Mouse (Mus musculus) thymus, postnatal 25 days (tissue): ENCODE data around the gene Col25a1.
A peak's percentile ranks its signal among the peaks of the same experiment; 100 is the strongest.

Experiments
- DNase-seq: peaks from one replicate; pipeline ENCODE4 v3.0.0; 2022

Col25a1 gene

GRCm38 (mm10) chr3:130131201-130131600 lies at the start of gene Col25a1:
Gene Col25a1, plus strand, starts transcription at chr3:130131501.
- no peak for DNase-seq

GRCm38 (mm10) chr3:130083312-130083711 lies 48.0 kb upstream of the Col25a1 start:
- no peak for DNase-seq

- no peak for DNase-seq
Observed at GRCm38 (mm10) chr3:130086372-130087080, 44.8 kb upstream of the Col25a1 start.

- DNase-seq, result no peak
Observed at GRCm38 (mm10) chr3:130087466-130087865, 43.8 kb upstream of the Col25a1 start.

DNA sequence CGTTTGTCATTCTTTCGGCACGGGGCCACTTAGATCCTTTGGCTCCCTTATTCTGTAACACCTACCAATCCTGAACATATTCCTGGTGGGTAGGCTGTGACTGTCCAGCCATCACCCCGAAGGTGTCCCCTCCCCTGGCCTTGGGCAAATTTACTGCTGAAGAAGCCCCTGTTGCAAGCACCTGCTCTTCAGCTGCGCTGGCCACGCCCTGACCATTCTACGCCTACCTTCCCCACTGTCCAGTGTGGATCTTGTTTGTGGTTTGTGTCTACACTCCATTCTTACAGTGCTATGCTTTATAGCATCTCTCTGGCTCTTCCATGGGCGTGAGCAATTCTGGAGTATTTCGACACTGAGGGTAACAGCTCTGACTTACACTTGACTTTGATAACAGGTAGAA lies 42.6 kb upstream of the Col25a1 start:
- DNase-seq, result no peak

DNA sequence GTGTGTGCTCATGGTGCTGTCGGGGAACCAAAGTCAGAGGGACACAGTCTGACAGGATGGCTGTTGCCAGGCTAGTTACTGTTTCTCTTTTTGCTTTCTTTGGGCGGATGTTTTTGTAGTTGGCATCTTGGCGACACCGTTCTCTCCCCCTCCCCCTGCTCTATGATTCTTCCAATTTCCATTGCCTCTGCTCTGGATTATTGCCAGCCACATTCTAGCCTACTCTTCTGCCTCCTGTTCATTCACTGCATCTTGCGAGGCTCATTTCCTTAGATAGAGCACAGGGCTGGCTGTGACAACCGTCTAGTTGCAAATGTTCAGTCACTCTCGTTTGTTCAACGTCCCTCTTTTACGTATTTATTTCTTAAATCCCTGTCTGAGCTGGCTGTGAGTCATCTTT lies 40.8 kb upstream of the Col25a1 start:
- DNase-seq, result no peak

- DNase-seq, result no peak
Observed at GRCm38 (mm10) chr3:130094125-130094704, 37.1 kb upstream of the Col25a1 start.

DNA sequence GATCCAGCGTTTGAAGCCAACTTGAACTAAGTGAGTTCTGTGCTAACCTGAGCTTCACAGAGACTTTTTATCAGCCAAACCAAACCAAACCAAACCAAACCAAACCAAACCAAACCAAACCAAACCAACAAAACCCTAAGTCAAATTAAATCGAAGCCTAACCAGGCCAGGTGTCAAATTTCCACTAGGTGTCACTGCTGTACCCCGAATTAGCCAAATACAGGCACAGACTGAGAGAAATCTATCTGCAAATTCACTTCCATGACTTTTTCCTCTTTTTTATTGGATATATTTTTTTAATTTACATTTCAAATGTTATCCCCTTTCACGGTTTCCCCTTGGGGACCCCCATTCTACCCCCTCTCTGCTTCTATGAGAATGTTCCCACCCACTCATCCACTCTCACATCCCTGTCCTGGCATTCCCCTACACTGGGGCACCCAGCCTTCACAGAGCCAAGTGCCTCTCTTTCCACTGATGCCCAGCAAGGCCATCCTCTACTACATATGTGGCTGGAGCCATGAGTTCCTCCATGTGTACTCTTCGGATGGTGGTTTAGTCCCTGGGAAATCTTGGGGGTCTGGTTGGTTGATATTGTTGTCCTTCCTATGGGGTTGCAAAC lies 36.0 kb upstream of the Col25a1 start:
- peak; percentile 15 for DNase-seq

GRCm38 (mm10) chr3:130103486-130103885 lies 27.8 kb upstream of the Col25a1 start:
- DNase-seq, result peak; percentile 36

GRCm38 (mm10) chr3:130104471-130104870 lies 26.8 kb upstream of the Col25a1 start:
- no peak for DNase-seq

DNA sequence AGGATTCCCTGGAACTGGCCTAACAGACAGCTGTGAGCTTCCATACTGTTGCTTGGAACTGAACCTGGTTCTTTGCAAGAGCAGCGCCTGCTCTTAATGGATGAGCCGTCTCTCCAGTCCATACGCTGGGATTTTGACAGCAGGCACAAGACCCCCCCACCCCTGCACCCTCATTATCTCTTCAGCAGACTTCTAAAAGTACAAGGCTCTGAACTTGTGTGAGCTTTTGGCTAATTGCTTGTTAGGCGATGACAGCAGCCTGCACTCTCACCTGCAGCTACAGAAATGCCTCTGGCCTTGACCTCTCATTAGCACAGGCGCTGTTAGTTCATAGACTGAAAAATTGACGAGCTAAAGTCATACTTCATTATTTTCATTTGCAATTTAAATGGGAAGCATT lies 14.4 kb upstream of the Col25a1 start:
- no peak for DNase-seq

DNA sequence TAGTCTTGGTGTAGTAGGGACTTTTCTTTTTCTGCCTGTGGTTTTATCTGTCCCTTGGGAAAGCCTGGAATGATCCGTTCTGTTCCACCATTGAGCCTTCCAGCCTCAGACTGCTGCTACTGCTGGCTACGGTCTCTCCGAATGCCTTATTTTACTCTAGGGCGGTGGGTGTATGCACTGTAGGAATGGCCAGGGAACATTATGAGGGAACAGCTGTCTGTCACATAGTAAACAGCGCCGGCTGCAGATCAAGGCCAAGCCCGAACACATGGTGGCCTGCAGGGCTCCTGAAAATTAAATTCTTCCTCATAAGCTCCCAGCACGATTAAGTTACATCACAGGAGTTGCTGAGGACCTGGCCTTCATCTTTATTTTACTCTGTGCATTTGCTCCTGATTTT lies 3.5 kb upstream of the Col25a1 start:
- DNase-seq, result no peak

DNA sequence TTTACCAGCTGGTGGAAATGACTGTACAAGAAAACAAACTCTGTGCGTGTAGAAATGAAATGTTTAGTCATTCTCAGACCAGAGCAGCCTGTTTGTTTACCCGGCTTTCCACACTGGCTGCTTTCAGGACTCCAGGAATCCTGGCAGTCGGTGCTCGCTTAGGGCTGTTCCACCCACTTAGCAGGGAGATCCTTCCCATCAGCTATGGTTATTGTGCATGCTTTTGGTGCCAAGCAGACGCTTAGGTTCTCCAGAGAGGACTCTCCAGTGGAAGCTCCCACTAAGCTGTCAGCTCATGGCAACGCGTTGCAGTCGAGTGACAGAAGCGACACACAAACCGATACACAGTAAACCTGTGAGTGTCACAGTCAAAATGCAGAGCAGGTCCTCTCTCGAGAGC lies 2.7 kb upstream of the Col25a1 start:
- no peak for DNase-seq

DNA sequence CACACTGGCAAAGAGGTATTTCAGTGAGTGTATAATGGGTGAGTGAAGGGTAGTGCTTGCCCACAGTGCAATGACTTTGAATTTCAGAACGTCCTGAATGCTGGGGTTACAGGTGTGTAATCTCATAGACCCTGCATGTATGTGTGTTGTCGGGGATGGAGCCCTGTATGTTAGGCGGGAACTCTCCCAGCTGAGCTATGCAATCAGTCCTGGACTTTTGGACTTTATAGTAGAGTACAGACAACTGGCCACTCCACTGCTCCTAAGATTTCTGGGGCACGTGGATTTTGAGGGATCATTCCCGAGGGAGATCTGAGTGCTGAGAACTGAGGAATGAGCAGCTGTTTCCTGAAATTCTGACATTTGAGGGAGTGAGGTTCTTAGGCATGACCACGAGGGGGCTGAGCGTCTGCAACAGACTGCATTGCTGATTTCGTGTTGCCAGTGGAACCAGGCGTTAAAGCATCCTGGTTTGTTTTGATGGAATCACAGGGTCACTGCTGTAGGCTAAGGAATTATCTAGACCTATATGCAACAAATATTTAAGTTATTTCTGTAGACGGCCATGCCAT lies 1.6 kb upstream of the Col25a1 start:
- DNase-seq, result no peak

- DNase-seq, result no peak
Observed at GRCm38 (mm10) chr3:130137204-130137603, 5.9 kb downstream of the Col25a1 start.

GRCm38 (mm10) chr3:130137640-130138039 lies 6.3 kb downstream of the Col25a1 start:
- no peak for DNase-seq

- no peak for DNase-seq
Observed at GRCm38 (mm10) chr3:130145874-130146273, 14.6 kb downstream of the Col25a1 start.

DNA sequence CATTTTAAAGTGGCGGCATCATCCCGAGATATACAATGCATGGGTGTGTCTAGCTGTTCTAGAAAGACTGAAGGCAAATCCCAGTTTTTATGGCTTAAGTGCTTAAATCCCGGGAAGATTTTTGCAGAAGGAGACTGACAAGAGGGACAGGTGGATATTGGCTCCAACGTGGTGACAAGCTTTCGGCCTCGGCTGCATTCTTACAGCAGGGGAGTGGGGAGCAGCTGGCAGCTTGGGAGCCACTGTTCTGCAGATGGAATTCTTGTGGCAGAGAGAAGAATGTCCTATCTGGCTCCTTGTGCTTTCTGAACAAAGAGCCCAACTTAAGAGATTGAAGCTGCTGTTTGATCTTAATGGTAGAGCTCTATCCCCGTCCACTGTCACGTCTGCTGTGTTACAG lies 16.5 kb downstream of the Col25a1 start:
- DNase-seq, result no peak

- DNase-seq, result no peak
Observed at GRCm38 (mm10) chr3:130149180-130149579, 17.9 kb downstream of the Col25a1 start.

- no peak for DNase-seq
Observed at GRCm38 (mm10) chr3:130153117-130153516, 21.8 kb downstream of the Col25a1 start.

DNA sequence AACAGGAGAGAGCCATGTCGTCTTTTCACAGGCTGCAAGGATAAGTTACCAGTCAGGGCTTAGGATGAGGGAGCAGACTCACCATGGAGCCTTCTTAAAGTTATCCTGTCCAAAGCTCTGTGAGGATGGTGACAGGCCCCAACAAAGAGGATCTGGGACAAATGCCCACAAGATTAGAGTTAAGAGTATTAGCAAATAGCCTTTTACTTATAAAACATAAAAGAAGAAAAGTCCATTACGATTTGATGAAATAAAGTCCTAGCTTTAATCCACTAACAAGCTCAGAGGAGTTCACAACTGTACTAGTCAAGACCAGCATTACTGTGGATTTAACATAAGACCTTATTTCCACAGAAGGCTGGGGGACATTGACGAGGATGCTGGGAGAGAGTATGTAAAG lies 26.2 kb downstream of the Col25a1 start:
- DNase-seq, result no peak

- no peak for DNase-seq
Observed at GRCm38 (mm10) chr3:130159906-130160305, 28.6 kb downstream of the Col25a1 start.

DNA sequence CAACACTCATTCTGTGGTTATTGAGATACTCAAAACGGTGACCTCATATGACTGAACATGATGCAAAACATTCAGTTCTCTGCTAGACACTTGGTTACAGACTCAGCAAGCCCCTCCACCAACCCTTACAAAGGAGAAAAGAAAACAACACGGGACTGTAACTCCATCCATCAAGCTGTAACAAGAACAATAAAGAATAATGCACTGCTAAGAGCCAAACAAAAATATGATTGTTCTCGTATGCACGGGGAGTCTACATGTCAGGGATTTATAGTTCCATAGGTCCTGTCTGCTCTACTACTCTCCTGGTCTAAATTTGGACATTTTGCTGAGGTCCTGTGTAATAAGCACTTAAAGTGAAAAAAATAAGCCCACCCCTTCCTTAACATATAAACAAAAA lies 29.6 kb downstream of the Col25a1 start:
- DNase-seq, result no peak

- no peak for DNase-seq
Observed at GRCm38 (mm10) chr3:130161323-130161917, 30.1 kb downstream of the Col25a1 start.
